Mouse (Mus musculus) left cerebral cortex, adult 2 months (tissue): ENCODE data around the gene Kif21b. TPM values are rescaled to one million over a fixed set of nuclear protein-coding genes. Genes with fewer than 3 reads are reported as not detected.
A peak's percentile ranks its signal among the peaks of the same experiment; 100 is the strongest.

Experiments used
- DNase-seq, 2 experiments: peaks; one replicate each; pipeline ENCODE4 v3.0.0; 2021 to 2022; ENCODE audit warnings: low spot score in 2 of 2, mixed read lengths in 1 of 2; ENCODE audit errors: extremely low spot score in 1 of 2
- H3K27ac ChIP-seq: fragments of 200-600 bp; 2 replicates; pipeline ENCODE4 v1.8.1; 2022
- H3K4me3 ChIP-seq: fragments of 200-600 bp; 2 replicates; pipeline ENCODE4 v1.8.1; 2022
- CTCF ChIP-seq: fragments of 200-600 bp; IDR thresholded peaks from 2 replicates; pipeline ENCODE4 v1.8.1; 2022; ENCODE audit warnings: antibody characterized with exemption, mild to moderate bottlenecking, moderate library complexity
- intact Hi-C: fragments of 180-260 bp; cut with DNase I; formaldehyde crosslinking; loops from one replicate; pipeline ENCODE4 v1.15.1; 2025
- long read RNA-seq, 2 experiments: library from polyadenylated mRNA; stranded (forward); transcript quantifications; one replicate each; pipeline ENCODE4 v2.0.0; 2021; ENCODE audit warnings: borderline mapping rate in 2 of 2
- total RNA-seq, 2 experiments: library from RNA; stranded (reverse); gene quantifications; 2 replicates each; pipeline ENCODE4 v1.2.3; 2021

The Kif21b gene
- total RNA-seq, result 10 to 100 TPM; 67.3 to 74.2 TPM
- long read RNA-seq, experiment 1, full-length matches to known transcripts, result 3 of 26 reads
- long read RNA-seq, experiment 1, partial matches to known transcripts, result 7 of 26 reads
- long read RNA-seq, experiment 1, other reads (novel, unspliced or antisense), result 16 of 26 reads
- long read RNA-seq, experiment 2, full-length matches to known transcripts, result 4 of 28 reads
- long read RNA-seq, experiment 2, partial matches to known transcripts, result 13 of 28 reads
- long read RNA-seq, experiment 2, other reads (novel, unspliced or antisense), result 11 of 28 reads

GRCm38 (mm10) chr1:136130951-136131558, at the start of gene Kif21b:
Kif21b (plus strand) TSS chr1:136131389.
- H3K27ac ChIP-seq, result peak within 1 kb of the TSS; percentile 96
- TF ChIP-seq CTCF, result no peak; the same call in 1 of the 2 replicates
- intact Hi-C loops, result loop anchor here (5.0 kb wide), 1 partner anchor 79 kb away; the partner anchor contains the start of genes Ascl5 and Cacna1s
- peak; percentile 91 to 94 for DNase-seq
- H3K4me3 ChIP-seq, result peak within 1 kb of the TSS; percentile 63

GRCm38 (mm10) chr1:136085988-136086685, 45.1 kb upstream of the Kif21b start:
- Histone ChIP-seq H3K27ac (no peak overlapping the region), H3K4me3 (no peak overlapping the region)
- no peak for DNase-seq
- intact Hi-C loops, result no loop called here
- no peak for TF ChIP-seq CTCF

- peak in 1 of 2 experiments; percentile 26 for DNase-seq
- intact Hi-C loops, result no loop called here
- Histone ChIP-seq H3K4me3 (no peak overlapping the region), H3K27ac (no peak overlapping the region)
- no peak for TF ChIP-seq CTCF
Observed at GRCm38 (mm10) chr1:136089368-136090165, 41.6 kb upstream of the Kif21b start.

GRCm38 (mm10) chr1:136093726-136094125, 37.5 kb upstream of the Kif21b start:
- no peak for TF ChIP-seq CTCF
- Histone ChIP-seq H3K27ac (no peak overlapping the region), H3K4me3 (no peak overlapping the region)
- DNase-seq, result no peak
- intact Hi-C loops, result no loop called here

GRCm38 (mm10) chr1:136094807-136095206, 36.4 kb upstream of the Kif21b start:
- no peak overlapping the region for H3K27ac ChIP-seq
- H3K4me3 ChIP-seq, result no peak overlapping the region
- intact Hi-C loops, result no loop called here
- no peak for DNase-seq
- TF ChIP-seq CTCF, result no peak

GRCm38 (mm10) chr1:136102094-136102493, 29.1 kb upstream of the Kif21b start:
- Histone ChIP-seq H3K4me3 (no peak overlapping the region), H3K27ac (no peak overlapping the region)
- intact Hi-C loops, result no loop called here
- no peak for DNase-seq
- no peak for TF ChIP-seq CTCF

- Histone ChIP-seq H3K27ac (no peak overlapping the region), H3K4me3 (no peak overlapping the region)
- intact Hi-C loops, result no loop called here
- no peak for TF ChIP-seq CTCF
- DNase-seq, result no peak
Observed at GRCm38 (mm10) chr1:136102551-136102950, 28.6 kb upstream of the Kif21b start.

- H3K4me3 ChIP-seq, result no peak overlapping the region
- intact Hi-C loops, result no loop called here
- no peak for TF ChIP-seq CTCF
- no peak overlapping the region for H3K27ac ChIP-seq
- no peak for DNase-seq
Observed at GRCm38 (mm10) chr1:136102981-136103380, 28.2 kb upstream of the Kif21b start.

GRCm38 (mm10) chr1:136103696-136104095, 27.5 kb upstream of the Kif21b start:
- no peak overlapping the region for H3K27ac ChIP-seq
- intact Hi-C loops, result no loop called here
- TF ChIP-seq CTCF, result no peak
- DNase-seq, result no peak
- H3K4me3 ChIP-seq, result no peak overlapping the region

GRCm38 (mm10) chr1:136104741-136105140, 26.4 kb upstream of the Kif21b start:
- Histone ChIP-seq H3K27ac (no peak overlapping the region), H3K4me3 (no peak overlapping the region)
- no peak for TF ChIP-seq CTCF
- no peak for DNase-seq
- intact Hi-C loops, result no loop called here

GRCm38 (mm10) chr1:136109464-136109863, 21.7 kb upstream of the Kif21b start:
- Histone ChIP-seq H3K27ac (no peak overlapping the region), H3K4me3 (no peak overlapping the region)
- no peak for DNase-seq
- intact Hi-C loops, result no loop called here
- TF ChIP-seq CTCF, result no peak
